Mouse (Mus musculus) heart, adult 9 months (tissue): ENCODE data around the gene Nkg7.
"Not testable (repeated sequence)": the region's sequence is repeated elsewhere in the genome, so short reads cannot be mapped to it uniquely, and the experiment has no call there.

Experiments used
- DNase-seq, 2 experiments: peaks; one replicate each; pipeline ENCODE4 v3.0.0; 2022; ENCODE audit warnings: low spot score in 2 of 2

Gene Nkg7

DNA sequence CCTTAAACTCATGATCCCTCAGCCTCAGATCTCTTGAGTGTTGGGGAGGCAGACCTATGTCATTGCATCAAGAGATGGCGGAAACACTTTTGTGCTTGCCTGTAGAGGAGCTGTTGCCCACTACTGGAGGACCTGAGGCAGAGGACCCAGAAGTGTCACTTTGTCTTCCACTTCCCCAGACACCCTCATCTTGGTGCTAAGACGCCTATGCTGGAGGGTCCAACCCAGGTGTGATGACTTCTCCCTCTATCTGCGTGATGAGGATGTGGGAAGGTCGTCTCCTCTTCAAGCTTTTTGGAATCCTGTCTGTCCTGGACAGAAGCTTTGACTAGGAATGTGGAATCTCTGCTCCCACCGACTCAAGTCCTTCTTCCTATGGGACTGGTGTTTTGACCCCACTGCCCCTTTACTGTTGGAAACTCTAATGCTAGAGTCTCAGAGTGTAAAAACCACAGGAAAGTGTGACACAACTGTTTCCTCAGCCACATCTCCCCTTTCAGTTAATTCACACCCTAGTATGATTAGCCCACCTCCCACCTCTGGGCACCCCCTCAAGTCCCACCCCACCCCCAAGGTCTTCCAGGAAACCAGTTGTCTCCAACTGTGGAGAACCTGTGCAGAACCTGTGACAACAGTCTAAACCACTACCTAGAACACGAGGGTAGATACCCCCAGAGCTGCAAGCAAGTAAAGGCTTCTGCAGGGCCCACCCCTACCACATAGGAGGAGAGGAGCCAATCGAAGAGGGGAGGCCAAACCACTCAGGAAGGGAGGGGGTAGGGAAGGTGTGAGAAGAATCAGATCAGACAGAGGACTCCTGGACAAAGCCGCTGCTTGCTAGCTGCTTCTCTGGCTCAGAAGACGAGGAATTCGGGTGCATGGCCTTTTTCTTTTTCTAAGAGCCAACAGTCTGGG, at the start of gene Nkg7:
Gene Nkg7, plus strand, starts transcription at position 733 of the 915 bp plus-strand sequence.
- no peak for DNase-seq

DNA sequence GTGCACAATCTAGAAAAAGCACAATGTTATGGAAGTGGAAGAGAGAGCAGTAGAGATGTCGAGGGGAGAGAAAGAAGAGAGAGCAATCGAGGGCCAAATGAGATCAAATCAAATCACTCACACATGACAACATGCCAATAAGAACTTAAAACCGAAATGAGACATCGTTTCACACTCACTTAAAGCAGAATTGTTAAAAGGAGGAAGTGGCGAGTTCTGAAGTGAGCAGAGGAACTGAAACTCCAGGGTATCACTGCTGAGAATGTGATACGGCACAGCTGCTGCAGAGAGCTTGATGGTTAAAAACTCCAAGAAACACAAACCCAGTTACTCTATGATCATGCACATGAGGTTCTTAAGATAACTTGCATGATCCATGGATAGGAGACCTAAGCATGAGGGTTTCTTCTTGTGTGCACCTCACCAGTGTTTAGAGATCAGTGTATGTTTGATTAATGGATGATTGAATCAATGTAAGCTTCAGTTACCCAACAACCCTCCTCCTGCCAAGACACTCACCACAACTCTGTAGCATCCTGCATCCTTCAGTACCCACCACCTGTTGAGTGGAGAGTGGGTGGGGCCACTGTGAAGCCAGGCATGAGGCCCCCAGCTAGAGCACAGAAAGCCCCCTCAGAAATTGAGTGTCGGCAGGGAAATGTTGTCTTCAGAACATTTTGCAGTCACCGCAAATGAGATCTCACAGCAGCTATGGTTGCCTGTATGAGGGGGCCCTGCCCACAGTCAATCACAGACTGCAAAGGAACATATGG, 44.3 kb upstream of the Nkg7 start:
- DNase-seq, result peak in 1 of 2 experiments; percentile 17

DNA sequence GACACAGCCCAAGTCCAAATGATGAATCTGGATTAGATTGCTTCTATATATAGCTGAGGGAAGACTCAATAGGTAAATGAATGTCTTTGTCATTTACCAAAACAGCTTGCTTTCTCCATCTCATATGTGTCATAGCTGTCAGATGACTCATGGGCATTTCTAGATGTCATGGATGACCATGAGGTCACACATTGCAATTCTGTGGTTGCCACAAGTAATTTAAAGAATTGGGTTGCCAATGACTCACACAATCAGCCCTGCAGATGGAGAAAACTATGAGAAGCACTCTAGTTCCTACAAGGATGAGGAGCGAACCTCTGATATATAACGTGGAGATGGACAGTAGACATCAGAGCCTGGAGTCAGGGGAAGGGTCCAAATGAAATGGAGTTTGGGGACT, 37.4 kb upstream of the Nkg7 start:
- no peak for DNase-seq

DNA sequence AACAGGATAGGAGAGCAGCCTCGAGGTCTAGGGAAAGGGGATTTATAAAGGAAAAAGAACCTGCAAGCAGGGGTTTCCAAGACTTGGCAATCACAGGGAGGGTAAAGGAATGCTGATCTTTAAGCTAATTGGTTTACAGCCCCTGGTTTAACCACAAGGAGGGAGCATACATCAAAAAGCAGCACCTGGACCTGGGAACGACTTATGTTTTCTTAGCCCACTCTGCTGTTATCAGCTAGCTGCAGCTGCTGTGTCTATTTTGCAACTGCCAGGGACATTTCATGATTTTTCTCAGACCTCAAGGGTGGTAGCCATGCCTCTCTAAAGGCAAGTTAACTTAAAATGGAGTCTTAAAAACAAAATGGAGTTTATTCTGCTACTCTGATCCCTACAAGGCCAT, 34.2 kb upstream of the Nkg7 start:
- no peak for DNase-seq

DNA sequence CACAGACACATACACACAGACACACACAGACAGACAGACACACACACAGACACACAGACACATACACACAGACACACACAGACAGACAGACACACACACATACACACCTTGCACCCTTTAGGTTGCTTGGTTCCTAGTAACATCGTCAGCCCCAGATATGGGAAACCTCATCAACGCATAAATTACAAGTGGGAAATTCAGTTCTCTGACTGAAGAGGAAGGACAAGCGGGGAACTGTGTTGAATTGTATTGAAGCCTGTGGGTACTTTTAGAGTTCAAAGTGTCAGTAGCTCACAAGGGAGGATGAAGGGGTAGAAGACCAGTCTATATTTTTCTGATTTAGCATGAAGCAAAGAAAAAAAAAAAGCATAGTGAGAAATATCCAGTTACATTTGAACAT, 29.3 kb upstream of the Nkg7 start:
- DNase-seq, result no peak

DNA sequence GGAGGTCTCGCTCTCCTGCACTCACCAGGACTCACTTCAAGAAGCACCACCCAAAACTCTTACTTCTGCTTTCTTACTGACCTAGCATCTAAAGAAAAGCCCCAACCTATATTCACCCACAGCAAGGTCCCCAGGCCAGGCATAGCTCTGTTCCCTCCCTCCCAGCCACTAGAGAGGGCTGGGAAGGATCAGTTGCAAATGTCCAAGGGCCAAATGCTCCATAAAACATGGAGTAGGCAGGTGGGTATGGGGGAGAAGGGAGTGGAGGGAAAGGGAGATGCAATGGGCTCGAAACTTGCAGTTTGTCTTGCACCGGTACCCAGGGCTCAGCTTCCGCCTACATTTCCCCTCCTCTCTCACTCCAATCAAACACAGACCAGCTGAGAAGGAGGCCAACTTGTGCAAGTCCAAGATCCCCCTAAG, 28.7 kb upstream of the Nkg7 start, which contains the start of gene Siglecg:
Gene Siglecg, plus strand, starts transcription at position 74 of the 423 bp plus-strand sequence.
- no peak for DNase-seq

DNA sequence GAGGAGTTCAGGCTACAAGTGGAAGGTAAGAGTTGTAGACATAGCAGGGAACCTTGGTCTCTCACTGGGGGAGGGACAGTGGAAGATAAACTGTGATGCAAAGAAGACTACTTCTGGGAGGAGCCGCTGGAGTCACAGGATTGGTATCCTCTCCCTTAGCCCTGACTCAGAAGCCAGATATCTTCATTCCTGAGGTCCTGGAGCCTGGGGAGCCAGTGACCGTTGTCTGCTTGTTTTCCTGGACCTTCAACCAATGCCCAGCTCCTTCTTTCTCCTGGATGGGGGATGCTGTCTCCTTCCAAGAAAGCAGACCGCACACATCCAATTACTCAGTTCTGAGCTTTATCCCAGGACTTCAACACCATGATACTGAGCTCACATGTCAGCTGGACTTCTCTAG, 27.8 kb upstream of the Nkg7 start:
- no peak for DNase-seq

- not testable (repeated sequence) for DNase-seq
Measured at GRCm38 (mm10) chr7:43411724-43412123, 25.1 kb upstream of the Nkg7 start.

GRCm38 (mm10) chr7:43417298-43417697, 19.6 kb upstream of the Nkg7 start:
- DNase-seq, result no peak

DNA sequence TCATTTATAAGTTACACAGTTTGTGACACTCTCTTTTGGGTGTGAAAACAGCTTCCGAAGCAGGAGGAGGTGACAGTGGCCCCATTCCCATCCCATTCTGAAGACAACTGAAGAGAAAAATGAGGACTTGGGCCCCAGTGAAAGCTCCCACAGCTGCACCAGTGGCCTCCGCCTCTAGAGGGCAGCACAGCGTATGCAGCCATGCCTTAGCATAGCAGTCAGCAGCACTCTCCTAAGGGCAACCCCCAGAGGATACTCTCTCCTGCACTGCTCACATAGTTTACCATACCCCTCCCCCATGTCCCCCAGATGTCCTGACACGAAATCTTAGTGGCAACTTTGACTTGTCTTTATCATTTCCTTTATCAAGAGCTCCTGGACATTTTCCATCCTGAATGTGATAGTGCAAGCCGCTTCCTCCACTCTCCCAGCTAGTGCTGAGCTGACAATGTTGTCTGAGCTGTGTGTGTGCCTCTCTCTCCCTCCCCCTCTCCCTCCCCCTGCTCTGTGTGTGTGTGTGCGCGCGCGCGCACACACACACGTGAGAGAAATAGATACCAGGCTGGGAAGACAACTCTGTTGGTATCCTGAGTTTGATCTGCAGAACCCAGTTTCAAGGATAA, 13.8 kb upstream of the Nkg7 start:
- DNase-seq, result peak; percentile 67 to 77

- no peak for DNase-seq
Measured at GRCm38 (mm10) chr7:43423991-43424625, 12.8 kb upstream of the Nkg7 start.

GRCm38 (mm10) chr7:43427406-43427805, 9.5 kb upstream of the Nkg7 start, which contains the start of gene Lim2:
Gene Lim2 (plus strand): TSS chr7:43427670.
- DNase-seq, result no peak

DNA sequence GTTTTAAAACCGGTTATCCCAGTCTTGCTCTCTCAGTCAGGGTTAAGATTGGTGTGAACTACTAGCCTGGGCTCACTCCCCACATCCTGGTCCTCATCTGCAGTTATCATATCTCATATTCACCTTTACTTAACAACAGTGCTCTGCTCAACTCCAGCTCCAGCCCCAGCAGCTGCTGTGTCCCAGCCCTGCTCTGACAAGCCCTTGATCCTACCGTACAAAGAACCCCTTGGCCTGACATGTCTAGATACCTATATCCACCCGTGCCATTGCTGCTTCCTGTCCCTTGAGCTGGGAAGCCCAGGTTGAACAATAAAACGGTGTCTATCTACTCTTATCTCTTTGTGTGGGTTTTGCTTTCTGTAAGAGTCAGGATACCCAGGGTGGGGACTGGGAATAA, 7.4 kb upstream of the Nkg7 start:
- no peak for DNase-seq

- DNase-seq, result no peak
Measured at GRCm38 (mm10) chr7:43432891-43433290, 4.0 kb upstream of the Nkg7 start.

DNA sequence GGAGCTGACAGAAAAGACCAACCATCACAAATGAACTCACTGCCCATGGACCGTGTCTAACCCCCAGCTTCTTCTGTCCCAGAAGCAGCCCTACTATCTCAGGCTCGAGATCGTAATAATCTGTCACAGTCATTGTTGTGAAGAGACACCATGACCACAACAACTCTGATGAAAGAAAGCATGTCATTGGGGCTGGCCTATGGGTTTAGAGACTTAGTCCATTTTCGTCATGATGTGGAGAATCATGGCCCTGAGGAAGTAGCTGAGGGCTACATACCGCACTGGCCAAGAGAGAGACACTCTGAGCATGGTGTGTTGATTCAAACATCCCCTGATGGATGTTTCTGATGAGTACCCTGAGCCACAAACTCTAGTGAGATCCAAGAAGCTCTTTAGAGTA, 2.2 kb upstream of the Nkg7 start:
- DNase-seq, result no peak

DNA sequence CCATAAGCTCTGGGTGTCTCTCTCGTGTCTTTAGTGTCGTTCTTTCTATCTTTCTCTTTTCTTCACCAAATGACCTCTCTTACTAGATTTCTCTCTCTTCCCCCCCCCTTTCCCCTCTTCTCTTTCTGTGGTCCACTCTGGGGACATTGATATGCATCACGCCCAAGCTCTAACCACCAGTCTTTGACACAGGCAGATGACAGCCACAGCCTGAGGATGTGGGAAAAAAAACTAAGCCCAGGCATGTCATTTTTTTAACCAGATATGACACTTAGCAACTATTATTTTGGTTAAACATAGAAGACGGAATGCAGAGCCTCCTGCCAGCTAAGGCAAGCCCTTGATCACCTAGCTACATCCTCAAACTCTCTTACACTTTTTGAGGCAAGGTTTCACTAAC, 1.7 kb downstream of the Nkg7 start:
- DNase-seq, result no peak

- DNase-seq, result no peak
Measured at GRCm38 (mm10) chr7:43440482-43440881, 3.6 kb downstream of the Nkg7 start, which contains the start of gene Cldnd2. Gene Cldnd2 (plus strand): TSS chr7:43440782.

GRCm38 (mm10) chr7:43441071-43441470, 4.2 kb downstream of the Nkg7 start:
- no peak for DNase-seq

DNA sequence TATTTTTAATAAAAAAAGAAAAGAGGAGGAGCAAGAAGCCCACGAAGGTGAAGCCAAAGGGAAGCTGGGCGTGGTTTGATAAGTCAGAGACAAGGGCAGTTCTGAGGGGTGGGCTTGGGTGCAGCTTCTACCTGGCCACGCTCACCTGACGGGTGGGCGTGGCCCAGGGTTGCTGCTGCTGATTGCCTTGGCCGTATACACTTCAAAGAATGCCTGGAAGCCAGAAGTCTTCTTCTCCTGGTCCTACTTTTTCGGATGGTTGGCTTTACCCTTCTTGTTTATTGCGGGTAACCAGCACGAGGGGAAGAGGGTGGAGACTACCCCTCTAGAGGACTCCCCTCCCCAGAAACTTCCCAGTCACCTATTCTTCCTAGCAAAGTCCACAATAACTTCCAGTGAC, 5.8 kb downstream of the Nkg7 start:
- DNase-seq, result no peak

GRCm38 (mm10) chr7:43443126-43443916, 6.4 kb downstream of the Nkg7 start:
- DNase-seq, result peak; percentile 89 to 91

DNA sequence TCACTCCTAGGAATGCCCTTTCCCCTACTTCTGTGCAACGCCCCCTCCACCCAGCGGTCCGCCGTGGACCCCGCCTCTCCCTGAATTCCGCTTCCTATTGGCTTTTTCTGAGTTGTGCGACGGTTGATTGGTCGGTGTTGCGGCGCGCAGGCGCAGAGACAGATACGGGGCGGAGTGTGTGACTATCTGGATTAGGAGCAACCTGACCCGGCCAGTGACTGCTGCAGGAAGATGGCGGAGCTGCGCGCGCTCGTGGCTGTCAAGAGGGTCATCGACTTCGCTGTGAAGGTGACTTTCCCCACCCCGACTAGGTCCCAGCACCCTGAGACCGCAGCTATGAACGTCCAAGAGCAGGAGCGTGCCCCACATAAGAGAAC, 7.0 kb downstream of the Nkg7 start, which contains the start of the genes Etfb and Gm45233:
Gene Etfb, plus strand, starts transcription at position 167 of the 377 bp plus-strand sequence.
Gene Gm45233, plus strand, starts transcription at position 212 of the 377 bp plus-strand sequence.
- peak; percentile 97 to 99 for DNase-seq
